Mouse (Mus musculus): ENCODE data around the gene Gm4981. TPM values are rescaled to one million over a fixed set of nuclear protein-coding genes. Genes with fewer than 3 reads are reported as not detected.

The Gm4981 gene
- polyA plus RNA-seq, 1 experiment from 2014 or later = not detected

- H3K4me2 ChIP-seq (ENCODE audit: low read depth, low read length) = no peak overlapping the region
- no peak for ATAC-seq (ENCODE audit: low read depth)
- peaks cover 8% of the 10 kb centered on the region; the same call in 1 of the 2 replicates for H3K9me3 ChIP-seq (ENCODE audit: control insufficient read depth, low read length)
- no peak overlapping the region for H3K4me3 ChIP-seq (ENCODE audit: low read depth, low read length)
- DNase-seq (ENCODE audit: low spot score) = no peak
- no peaks in the 10 kb centered on the region for H3K27me3 ChIP-seq (replicated peaks; ENCODE audit: control insufficient read depth, insufficient read depth, low read length)
- 81% methylated on average over 5 of the region's 5 CpGs for WGBS
- H3K27ac ChIP-seq (replicated peaks; ENCODE audit: low read depth, low read length) = no peak overlapping the region
- no peaks in the 10 kb centered on the region for H3K36me3 ChIP-seq (ENCODE audit: control insufficient read depth, insufficient read depth, low read length)
- H3K4me1 ChIP-seq (ENCODE audit: control insufficient read depth, insufficient read depth, low read length) = no peaks in the 10 kb centered on the region
- H3K9ac ChIP-seq (ENCODE audit: low read depth, low read length) = no peak overlapping the region
These were observed 21.6 kb downstream of the Gm4981 start for GRCm38 (mm10) chr10:58214934-58215333.

DNA sequence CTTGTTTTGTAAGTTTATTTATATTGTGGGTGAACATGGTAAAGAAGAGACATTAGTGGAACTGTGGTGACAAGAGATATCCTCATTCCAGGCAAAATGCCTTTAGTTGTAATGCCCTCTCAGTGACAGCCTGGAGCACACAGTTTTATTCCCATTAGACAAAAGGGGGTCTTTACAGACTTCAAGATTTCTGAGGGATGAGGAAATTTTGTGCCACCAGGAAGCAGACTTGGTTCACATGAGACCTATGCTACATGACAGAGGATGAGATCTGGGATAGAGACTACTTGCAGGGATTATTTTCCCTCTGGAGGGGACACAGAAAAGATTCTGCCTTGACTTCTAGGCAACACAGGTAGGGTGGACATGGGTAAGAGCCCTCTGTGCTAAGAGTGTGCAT is 22.0 kb downstream of the Gm4981 start:
- no peak overlapping the region for H3K27ac ChIP-seq (replicated peaks; ENCODE audit: low read depth, low read length)
- H3K27me3 ChIP-seq (replicated peaks; ENCODE audit: control insufficient read depth, insufficient read depth, low read length) = no peaks in the 10 kb centered on the region
- H3K9me3 ChIP-seq (ENCODE audit: control insufficient read depth, low read length) = peaks cover 8% of the 10 kb centered on the region; the same call in 1 of the 2 replicates
- H3K4me1 ChIP-seq (ENCODE audit: control insufficient read depth, insufficient read depth, low read length) = no peaks in the 10 kb centered on the region
- DNase-seq (ENCODE audit: low spot score) = no peak
- H3K4me2 ChIP-seq (ENCODE audit: low read depth, low read length) = no peak overlapping the region
- no peak overlapping the region for H3K4me3 ChIP-seq (ENCODE audit: low read depth, low read length)
- H3K36me3 ChIP-seq (ENCODE audit: control insufficient read depth, insufficient read depth, low read length) = no peaks in the 10 kb centered on the region
- no peak for ATAC-seq (ENCODE audit: low read depth)
- no peak overlapping the region for H3K9ac ChIP-seq (ENCODE audit: low read depth, low read length)

DNA sequence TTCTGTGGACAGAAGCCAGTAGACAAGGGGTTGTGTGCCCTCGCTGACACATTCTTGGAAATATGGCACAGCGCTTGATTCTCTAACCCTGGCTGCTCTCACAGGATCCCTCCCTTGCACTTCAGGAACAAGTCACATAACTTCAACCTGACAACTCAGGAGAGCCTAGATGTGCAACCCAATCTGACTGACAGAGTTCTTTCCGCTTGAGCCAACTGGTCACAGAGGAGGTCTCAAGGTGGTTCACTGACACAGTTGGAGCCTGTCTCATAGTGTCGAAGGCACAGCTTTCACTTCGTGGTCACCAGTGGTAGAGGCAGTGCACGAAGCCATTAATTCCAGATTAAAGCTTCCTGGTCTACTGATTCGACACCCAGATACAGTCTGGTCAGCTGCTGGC is 24.3 kb downstream of the Gm4981 start:
- ATAC-seq (ENCODE audit: low read depth) = no peak
- Histone ChIP-seq H3K9ac (ENCODE audit: low read depth, low read length) (no peak overlapping the region), H3K9me3 (ENCODE audit: control insufficient read depth, low read length) (peaks cover 8% of the 10 kb centered on the region; the same call in 1 of the 2 replicates), H3K4me1 (ENCODE audit: control insufficient read depth, insufficient read depth, low read length) (no peaks in the 10 kb centered on the region), H3K27ac (replicated peaks; ENCODE audit: low read depth, low read length) (no peak overlapping the region), H3K36me3 (ENCODE audit: control insufficient read depth, insufficient read depth, low read length) (no peaks in the 10 kb centered on the region), H3K4me3 (ENCODE audit: low read depth, low read length) (no peak overlapping the region), H3K4me2 (ENCODE audit: low read depth, low read length) (no peak overlapping the region), H3K27me3 (replicated peaks; ENCODE audit: control insufficient read depth, insufficient read depth, low read length) (no peaks in the 10 kb centered on the region)
- no peak for DNase-seq (ENCODE audit: low spot score)
- 73% methylated on average over 7 of the region's 7 CpGs for WGBS

DNA sequence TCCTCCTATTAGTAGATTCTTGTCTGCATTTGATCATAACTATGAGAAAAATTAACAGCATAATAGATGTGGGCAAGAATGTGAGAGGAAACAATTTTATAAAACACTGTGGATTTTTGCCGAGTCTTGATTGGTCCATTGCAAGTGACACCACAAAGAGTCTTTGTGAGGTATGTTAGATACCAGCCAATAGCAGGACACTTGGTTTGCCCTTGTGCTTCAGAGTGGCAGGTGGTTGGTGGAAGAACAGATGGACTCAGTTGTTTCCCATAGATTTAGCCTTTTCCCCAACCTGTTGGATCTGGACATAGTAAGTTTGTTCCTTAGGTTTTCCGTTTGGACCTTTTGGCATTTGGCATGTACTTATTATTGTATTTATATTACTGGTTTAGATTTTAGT is 25.3 kb downstream of the Gm4981 start:
- H3K4me1 ChIP-seq (ENCODE audit: control insufficient read depth, insufficient read depth, low read length) = no peaks in the 10 kb centered on the region
- no peak overlapping the region for H3K27ac ChIP-seq (replicated peaks; ENCODE audit: low read depth, low read length)
- H3K4me3 ChIP-seq (ENCODE audit: low read depth, low read length) = no peak overlapping the region
- no peak for ATAC-seq (ENCODE audit: low read depth)
- 89% methylated on average over 2 of the region's 2 CpGs for WGBS
- no peaks in the 10 kb centered on the region for H3K36me3 ChIP-seq (ENCODE audit: control insufficient read depth, insufficient read depth, low read length)
- no peak overlapping the region for H3K4me2 ChIP-seq (ENCODE audit: low read depth, low read length)
- H3K9ac ChIP-seq (ENCODE audit: low read depth, low read length) = no peak overlapping the region
- H3K9me3 ChIP-seq (ENCODE audit: control insufficient read depth, low read length) = peaks cover 8% of the 10 kb centered on the region; the same call in 1 of the 2 replicates
- DNase-seq (ENCODE audit: low spot score) = no peak
- H3K27me3 ChIP-seq (replicated peaks; ENCODE audit: control insufficient read depth, insufficient read depth, low read length) = no peaks in the 10 kb centered on the region

GRCm38 (mm10) chr10:58210514-58210913 is 26.0 kb downstream of the Gm4981 start:
- no peak overlapping the region for H3K27ac ChIP-seq (replicated peaks; ENCODE audit: low read depth, low read length)
- peaks cover 8% of the 10 kb centered on the region; the same call in 1 of the 2 replicates for H3K9me3 ChIP-seq (ENCODE audit: control insufficient read depth, low read length)
- no peak overlapping the region for H3K4me3 ChIP-seq (ENCODE audit: low read depth, low read length)
- 56% methylated on average over 1 of the region's 1 CpGs for WGBS
- ATAC-seq (ENCODE audit: low read depth) (no peak), DNase-seq (ENCODE audit: low spot score) (no peak)
- no peaks in the 10 kb centered on the region for H3K4me1 ChIP-seq (ENCODE audit: control insufficient read depth, insufficient read depth, low read length)
- no peaks in the 10 kb centered on the region for H3K27me3 ChIP-seq (replicated peaks; ENCODE audit: control insufficient read depth, insufficient read depth, low read length)
- no peak overlapping the region for H3K4me2 ChIP-seq (ENCODE audit: low read depth, low read length)
- H3K36me3 ChIP-seq (ENCODE audit: control insufficient read depth, insufficient read depth, low read length) = no peaks in the 10 kb centered on the region
- no peak overlapping the region for H3K9ac ChIP-seq (ENCODE audit: low read depth, low read length)

DNA sequence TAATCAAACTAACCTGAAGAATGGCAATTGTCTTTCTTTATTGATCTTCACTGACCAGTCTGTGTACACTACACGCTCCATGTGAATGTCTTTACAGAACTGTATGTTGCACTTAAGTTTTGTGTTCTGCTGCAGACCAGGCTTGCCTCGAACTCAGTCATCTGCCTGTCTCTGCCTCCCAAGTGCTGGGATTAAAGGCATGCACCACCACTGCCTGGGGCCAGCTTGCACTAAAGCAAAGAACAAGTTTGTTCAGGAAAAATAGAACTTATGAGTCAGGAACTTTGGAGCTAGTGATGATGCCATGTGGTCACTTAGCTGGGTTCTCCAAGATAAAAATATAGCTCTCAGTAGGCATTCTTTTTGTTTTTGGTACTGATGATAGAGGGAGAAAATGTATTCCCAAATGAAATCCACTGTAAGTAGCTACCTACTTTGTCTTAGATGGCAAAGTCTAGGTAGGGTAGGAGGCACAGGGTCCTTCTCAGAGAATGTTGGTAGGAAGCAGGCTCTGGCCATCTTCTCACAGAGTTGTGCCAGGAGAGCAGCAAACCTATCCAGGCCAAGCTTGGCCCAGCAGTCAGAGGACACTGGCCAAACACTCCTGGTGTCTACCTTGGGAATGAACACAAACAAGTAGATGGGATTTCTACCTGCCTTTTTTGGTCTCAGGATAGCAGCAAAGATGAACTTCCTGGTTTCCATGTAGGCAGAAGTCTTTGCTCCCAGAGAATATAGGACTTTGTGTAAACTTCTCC is 26.6 kb downstream of the Gm4981 start:
- H3K4me2 ChIP-seq (ENCODE audit: low read depth, low read length) = no peak overlapping the region
- no peaks in the 10 kb centered on the region for H3K27me3 ChIP-seq (replicated peaks; ENCODE audit: control insufficient read depth, insufficient read depth, low read length)
- H3K27ac ChIP-seq (replicated peaks; ENCODE audit: low read depth, low read length) = no peak overlapping the region
- WGBS = 77% methylated on average over 2 of the region's 2 CpGs
- DNase-seq (ENCODE audit: low spot score) (no peak), ATAC-seq (ENCODE audit: low read depth) (no peak)
- H3K4me1 ChIP-seq (ENCODE audit: control insufficient read depth, insufficient read depth, low read length) = no peaks in the 10 kb centered on the region
- H3K9ac ChIP-seq (ENCODE audit: low read depth, low read length) = no peak overlapping the region
- H3K36me3 ChIP-seq (ENCODE audit: control insufficient read depth, insufficient read depth, low read length) = no peaks in the 10 kb centered on the region
- no peak overlapping the region for H3K4me3 ChIP-seq (ENCODE audit: low read depth, low read length)
- H3K9me3 ChIP-seq (ENCODE audit: control insufficient read depth, low read length) = peaks cover 8% of the 10 kb centered on the region; the same call in 1 of the 2 replicates

DNA sequence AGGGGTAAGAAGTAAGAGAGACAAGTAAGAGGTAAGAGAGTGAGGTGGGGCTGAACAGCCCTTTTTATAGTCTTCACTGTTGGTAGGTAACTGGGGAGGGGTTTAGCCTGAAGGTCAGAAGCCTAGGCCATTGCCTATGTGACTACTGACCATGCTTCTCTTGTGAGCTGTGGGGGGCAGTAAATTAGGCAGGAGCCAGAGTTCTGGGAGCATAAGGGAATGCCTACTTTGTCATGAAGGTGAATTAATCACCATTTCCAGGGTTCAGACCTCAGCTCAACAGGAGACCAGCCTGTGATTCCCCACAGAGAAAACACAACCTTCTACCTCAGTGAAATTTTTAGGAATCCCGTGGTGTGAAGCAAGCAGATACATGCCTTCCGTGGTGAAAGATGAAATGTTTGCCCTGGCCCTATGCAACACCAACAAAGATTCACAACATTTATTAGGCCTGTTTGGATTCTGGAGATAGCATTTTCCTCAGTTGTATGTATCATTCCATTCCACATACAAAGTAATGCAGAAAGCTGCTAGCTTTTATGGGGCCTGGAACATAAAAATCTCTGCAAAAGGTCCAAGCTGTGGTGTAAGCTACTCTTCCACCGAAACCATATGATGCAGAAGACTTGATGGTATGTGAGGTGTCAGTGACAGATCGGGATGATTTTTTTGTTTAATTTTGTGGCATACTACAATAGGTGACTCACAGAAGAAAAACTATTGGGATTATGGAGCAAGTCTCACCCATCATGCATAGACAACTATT is 29.7 kb downstream of the Gm4981 start:
- Histone ChIP-seq H3K4me3 (ENCODE audit: low read depth, low read length) (no peak overlapping the region), H3K36me3 (ENCODE audit: control insufficient read depth, insufficient read depth, low read length) (no peaks in the 10 kb centered on the region), H3K27me3 (replicated peaks; ENCODE audit: control insufficient read depth, insufficient read depth, low read length) (no peaks in the 10 kb centered on the region), H3K4me2 (ENCODE audit: low read depth, low read length) (no peak overlapping the region), H3K4me1 (ENCODE audit: control insufficient read depth, insufficient read depth, low read length) (no peaks in the 10 kb centered on the region), H3K9me3 (ENCODE audit: control insufficient read depth, low read length) (0 out of 2 replicates have a peak, but pooled peaks cover 2% of the 10 kb centered on the region), H3K9ac (ENCODE audit: low read depth, low read length) (no peak overlapping the region), H3K27ac (replicated peaks; ENCODE audit: low read depth, low read length) (no peak overlapping the region)
- 80% methylated on average over 4 of the region's 4 CpGs for WGBS
- DNase-seq (ENCODE audit: low spot score) (no peak), ATAC-seq (ENCODE audit: low read depth) (no peak)

GRCm38 (mm10) chr10:58205986-58206385 is 30.5 kb downstream of the Gm4981 start:
- WGBS = 43% methylated on average over 1 of the region's 1 CpGs
- Histone ChIP-seq H3K36me3 (ENCODE audit: control insufficient read depth, insufficient read depth, low read length) (no peaks in the 10 kb centered on the region), H3K27me3 (replicated peaks; ENCODE audit: control insufficient read depth, insufficient read depth, low read length) (no peaks in the 10 kb centered on the region), H3K4me1 (ENCODE audit: control insufficient read depth, insufficient read depth, low read length) (no peaks in the 10 kb centered on the region), H3K4me3 (ENCODE audit: low read depth, low read length) (no peak overlapping the region), H3K9me3 (ENCODE audit: control insufficient read depth, low read length) (no peaks in the 10 kb centered on the region), H3K27ac (replicated peaks; ENCODE audit: low read depth, low read length) (no peak overlapping the region), H3K9ac (ENCODE audit: low read depth, low read length) (no peak overlapping the region), H3K4me2 (ENCODE audit: low read depth, low read length) (no peak overlapping the region)
- ATAC-seq (ENCODE audit: low read depth) (no peak), DNase-seq (ENCODE audit: low spot score) (no peak)

Data from embryonic facial prominence, embryonic 14.5 days (tissue).